Mouse (Mus musculus) brain, embryonic 14.5 days (tissue): Measurements from ENCODE around the gene Ube2e1.

ENCODE experiments used
- CTCF ChIP-seq: fragments of 200-500 bp; IDR thresholded peaks from 2 replicates; pipeline ENCODE4 v1.5.1; 2012; ENCODE audit warnings: inconsistent platforms, mild to moderate bottlenecking, moderate library complexity, borderline replicate concordance; ENCODE audit not compliant: insufficient read depth, insufficient read length; ENCODE audit errors: extremely low read depth
- POLR2A ChIP-seq: fragments of 200-500 bp; IDR thresholded peaks from 2 replicates; pipeline ENCODE4 v1.6.1; 2012; ENCODE audit warnings: mild to moderate bottlenecking, inconsistent platforms, borderline replicate concordance; ENCODE audit not compliant: poor library complexity, insufficient read depth, insufficient read length, severe bottlenecking; ENCODE audit errors: extremely low read depth

GRCm38 (mm10) chr14:18300676-18301075, 31.0 kb downstream of the Ube2e1 start:
- TF ChIP-seq CTCF (no peak), POLR2A (no peak)
